Mouse (Mus musculus) intestine, postnatal 0 days (tissue): ENCODE measurements around the gene Zfp90. TPM values are rescaled to one million over a fixed set of nuclear protein-coding genes. Genes with fewer than 3 reads are reported as not detected.
A peak's percentile ranks its signal among the peaks of the same experiment; 100 is the strongest.
"Not testable (repeated sequence)": the region's sequence is repeated elsewhere in the genome, so short reads cannot be mapped to it uniquely, and the experiment has no call there.

Source experiments
- ATAC-seq: fragments of 200-750 bp; cut with Nextera tagmentation; 2 replicates; pipeline ENCODE4 v1.8.0; 2017; ENCODE audit warnings: mild to moderate bottlenecking, moderate TSS enrichment, moderate library complexity
- H3K27ac ChIP-seq: fragments of 300-500 bp; sonication (generic); 2 replicates; pipeline ENCODE4 v1.5.1; 2014; ENCODE audit warnings: mild to moderate bottlenecking, low read depth, low read length, moderate library complexity
- H3K27me3 ChIP-seq: fragments of 300-500 bp; sonication (generic); replicated peaks from 2 replicates; pipeline ENCODE4 v1.6.1; 2014; ENCODE audit warnings: low read length, mixed read lengths; ENCODE audit not compliant: control insufficient read depth, insufficient read depth
- H3K36me3 ChIP-seq: fragments of 300-500 bp; sonication (generic); 2 replicates; pipeline ENCODE4 v1.6.1; 2014; ENCODE audit warnings: mild to moderate bottlenecking, moderate library complexity; ENCODE audit not compliant: control insufficient read depth, insufficient read depth
- H3K4me1 ChIP-seq: fragments of 300-500 bp; sonication (generic); replicated peaks from 2 replicates; pipeline ENCODE4 v1.6.1; 2014; ENCODE audit warnings: antibody characterized with exemption, low read length, mixed read lengths; ENCODE audit not compliant: control insufficient read depth, insufficient read depth
- H3K4me2 ChIP-seq: fragments of 300-500 bp; sonication (generic); replicated peaks from 2 replicates; pipeline ENCODE4 v1.6.1; 2014; ENCODE audit warnings: low read depth, mild to moderate bottlenecking, moderate library complexity
- H3K4me3 ChIP-seq: fragments of 300-500 bp; sonication (generic); 2 replicates; pipeline ENCODE4 v1.5.1; 2014; ENCODE audit warnings: low read depth, low read length
- H3K9ac ChIP-seq: fragments of 300-500 bp; sonication (generic); 2 replicates; pipeline ENCODE4 v1.6.1; 2014; ENCODE audit warnings: mild to moderate bottlenecking, low read depth, low read length
- H3K9me3 ChIP-seq: fragments of 300-500 bp; sonication (generic); 2 replicates; pipeline ENCODE4 v1.6.1; 2016; ENCODE audit warnings: mixed run types; ENCODE audit not compliant: control insufficient read depth
- CTCF ChIP-seq: sonication (generic); IDR thresholded peaks from 2 replicates; pipeline ENCODE4 v1.5.1; 2016; ENCODE audit warnings: low read depth, mild to moderate bottlenecking, control low read depth, antibody characterized with exemption, moderate library complexity
- WGBS: fragments of 180-500 bp; shearing (Covaris S2); extraction: QIAGEN DNeasy Blood & Tissue Kit; methylation state at CpG from one replicate; pipeline ENCODE4 v1.1.7; 2014; 5-methylcytosine and 5-hydroxymethylcytosine counted together
- polyA plus RNA-seq: library from polyadenylated mRNA; unstranded; fragments of >200 nt; fragmentation: Nextera tagmentation; extraction: Ambion mirVana; gene quantifications from 2 replicates; pipeline ENCODE4 v1.2.1, GENCODE M21; 2015

Gene Zfp90
- polyA plus RNA-seq, 1 experiment from 2014 or later, result 5.6 TPM

GRCm38 (mm10) chr8:106417692-106418091, 2.6 kb downstream of the Zfp90 start:
- no peak for TF ChIP-seq CTCF
- Histone ChIP-seq H3K4me2 (no peak overlapping the region), H3K27me3 (no peaks in the 10 kb centered on the region), H3K4me1 (no peaks in the 10 kb centered on the region; the same call in 1 of the 2 replicates), H3K9me3 (no peaks in the 10 kb centered on the region), H3K9ac (no peak overlapping the region), H3K4me3 (no peak overlapping the region), H3K27ac (no peak overlapping the region), H3K36me3 (peaks cover 39% of the 10 kb centered on the region)
- no peak for ATAC-seq
- 96% methylated on average over 5 of the region's 5 CpGs for WGBS

GRCm38 (mm10) chr8:106431088-106431487, 16.0 kb downstream of the Zfp90 start:
- WGBS, result 27% methylated on average over 12 of the region's 12 CpGs
- Histone ChIP-seq H3K4me3 (no peak overlapping the region), H3K36me3 (no peaks in the 10 kb centered on the region), H3K27ac (no peak overlapping the region), H3K9ac (no peak overlapping the region), H3K9me3 (peaks cover 2% of the 10 kb centered on the region; the same call in 1 of the 2 replicates), H3K4me1 (no peaks in the 10 kb centered on the region), H3K4me2 (no peak overlapping the region), H3K27me3 (no peaks in the 10 kb centered on the region)
- TF ChIP-seq CTCF, result no peak
- no peak for ATAC-seq

GRCm38 (mm10) chr8:106431952-106432351, 16.8 kb downstream of the Zfp90 start:
- not testable (repeated sequence) for H3K9me3 ChIP-seq, H3K27me3 ChIP-seq, ATAC-seq, H3K27ac ChIP-seq, H3K4me3 ChIP-seq, H3K9ac ChIP-seq, H3K4me1 ChIP-seq, H3K4me2 ChIP-seq, H3K36me3 ChIP-seq
- 64% methylated on average over 10 of the region's 10 CpGs for WGBS
- 0 out of 2 replicates have a peak, but pooled peaks have one; percentile 26 for TF ChIP-seq CTCF

GRCm38 (mm10) chr8:106432954-106433570, 17.9 kb downstream of the Zfp90 start:
- no peaks in the 10 kb centered on the region for H3K9me3 ChIP-seq
- H3K4me1 ChIP-seq, result no peaks in the 10 kb centered on the region
- H3K4me2 ChIP-seq, result peak overlapping the region; percentile 58
- H3K36me3 ChIP-seq, result no peaks in the 10 kb centered on the region
- H3K4me3 ChIP-seq, result peak overlapping the region; percentile 30
- WGBS, result 12% methylated on average over 20 of the region's 20 CpGs
- no peaks in the 10 kb centered on the region for H3K27me3 ChIP-seq
- no peak overlapping the region for H3K9ac ChIP-seq
- H3K27ac ChIP-seq, result no peak overlapping the region
- peak; percentile 99 for TF ChIP-seq CTCF
- ATAC-seq, result no peak; the same call in 1 of the 2 replicates

- no peak for ATAC-seq
- TF ChIP-seq CTCF, result no peak
- no peak overlapping the region for H3K4me2 ChIP-seq
- H3K27me3 ChIP-seq, result no peaks in the 10 kb centered on the region
- no peaks in the 10 kb centered on the region for H3K9me3 ChIP-seq
- no peaks in the 10 kb centered on the region for H3K36me3 ChIP-seq
- H3K27ac ChIP-seq, result no peak overlapping the region
- H3K9ac ChIP-seq, result no peak overlapping the region
- H3K4me3 ChIP-seq, result no peak overlapping the region
- WGBS, result 43% methylated on average over 1 of the region's 1 CpGs
- H3K4me1 ChIP-seq, result no peaks in the 10 kb centered on the region
Measured at GRCm38 (mm10) chr8:106433667-106434066, 18.5 kb downstream of the Zfp90 start.

- H3K36me3 ChIP-seq, result no peaks in the 10 kb centered on the region
- H3K9me3 ChIP-seq, result no peaks in the 10 kb centered on the region
- no peak for TF ChIP-seq CTCF
- no peak for ATAC-seq
- H3K4me3 ChIP-seq, result no peak overlapping the region
- 50% methylated on average over 3 of the region's 3 CpGs for WGBS
- no peaks in the 10 kb centered on the region for H3K4me1 ChIP-seq
- no peaks in the 10 kb centered on the region for H3K27me3 ChIP-seq
- no peak overlapping the region for H3K27ac ChIP-seq
- H3K9ac ChIP-seq, result no peak overlapping the region
- H3K4me2 ChIP-seq, result no peak overlapping the region
Measured at GRCm38 (mm10) chr8:106437781-106438180, 22.7 kb downstream of the Zfp90 start.
